Mouse (Mus musculus) erythroblast, embryonic 14.5 days (primary cell): ENCODE results near the gene Slc9a2.

Source experiments
- GATA1 ChIP-seq: IDR thresholded peaks from 2 replicates; pipeline ENCODE4 v1.6.1; 2012; ENCODE audit warnings: low read length, inconsistent platforms, mixed read lengths
- TAL1 ChIP-seq: IDR thresholded peaks from 3 replicates; pipeline ENCODE4 v1.6.1; 2012; ENCODE audit warnings: low read length, inconsistent platforms, mixed read lengths

- no peak for TF ChIP-seq GATA1
- TF ChIP-seq TAL1: no peak
Observed at GRCm38 (mm10) chr1:40737671-40738070, 57.3 kb downstream of the Slc9a2 start.
